Mouse (Mus musculus): ENCODE results near the gene Nfia.

DNA sequence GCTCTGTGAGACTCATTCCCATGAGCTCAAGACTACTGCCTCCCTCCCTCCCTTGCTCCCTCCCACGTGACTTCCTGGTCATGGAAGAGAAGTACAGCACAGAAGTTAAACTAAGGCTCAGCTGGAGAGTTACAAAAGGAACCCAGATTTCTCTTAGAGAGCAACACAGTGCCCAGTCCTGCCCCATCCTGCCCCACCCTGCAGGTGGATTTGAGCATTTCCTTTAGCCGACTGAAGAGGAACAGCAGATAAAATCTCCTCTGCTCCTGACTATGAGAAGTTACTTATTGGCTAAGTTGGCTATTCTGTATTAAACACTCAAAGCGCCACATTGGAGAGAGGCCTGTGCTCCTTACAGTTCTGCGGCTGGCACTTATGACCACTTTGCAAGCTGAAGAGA lies 314.4 kb downstream of the Nfia start:
- no peak for TF ChIP-seq POLR2A (IDR thresholded peaks at IDR 0.05; ENCODE audit: borderline replicate concordance, insufficient read depth, low read length)
- no peak for TF ChIP-seq CTCF (IDR thresholded peaks at IDR 0.05; ENCODE audit: borderline replicate concordance, insufficient read depth, low read depth, low read length)
